Mouse (Mus musculus): ENCODE measurements around the gene Mrps22. TPM values are rescaled to one million over a fixed set of nuclear protein-coding genes. Genes with fewer than 3 reads are reported as not detected.

The Mrps22 gene
- 31.8 and 33.8 TPM in 2 replicates for polyA plus RNA-seq (2015; fragmentation: Nextera tagmentation; extraction: Ambion mirVana)

GRCm38 (mm10) chr9:98601156-98601836 is at the start of gene Mrps22:
Gene Mrps22 (minus strand): TSS chr9:98601660.

GRCm38 (mm10) chr9:98563137-98564126 is 38.0 kb downstream of the Mrps22 start, which contains the start of gene Copb2:
Gene Copb2 (plus strand): TSS chr9:98563721.

Other genes starting within 250 kb of the Mrps22 start
- 78.0 and 80.7 TPM in 2 replicates for gene Rbp1, start 178.7 kb downstream of the Mrps22 start, polyA plus RNA-seq (2015; fragmentation: Nextera tagmentation; extraction: Ambion mirVana)
- 0.25 and 0.79 TPM in 2 replicates for gene Rbp2, start 115.5 kb downstream of the Mrps22 start, polyA plus RNA-seq (2015; fragmentation: Nextera tagmentation; extraction: Ambion mirVana)
- 107 and 123 TPM in 2 replicates for gene Copb2, start 37.9 kb downstream of the Mrps22 start, polyA plus RNA-seq (2015; fragmentation: Nextera tagmentation; extraction: Ambion mirVana)
- gene Prr23a1, start 240.8 kb upstream of the Mrps22 start, polyA plus RNA-seq (2015; fragmentation: Nextera tagmentation; extraction: Ambion mirVana) = not detected in 2 replicates

All from urinary bladder, postnatal 0 days (tissue).